Mouse (Mus musculus): ENCODE data around the gene Fndc1.

DNA sequence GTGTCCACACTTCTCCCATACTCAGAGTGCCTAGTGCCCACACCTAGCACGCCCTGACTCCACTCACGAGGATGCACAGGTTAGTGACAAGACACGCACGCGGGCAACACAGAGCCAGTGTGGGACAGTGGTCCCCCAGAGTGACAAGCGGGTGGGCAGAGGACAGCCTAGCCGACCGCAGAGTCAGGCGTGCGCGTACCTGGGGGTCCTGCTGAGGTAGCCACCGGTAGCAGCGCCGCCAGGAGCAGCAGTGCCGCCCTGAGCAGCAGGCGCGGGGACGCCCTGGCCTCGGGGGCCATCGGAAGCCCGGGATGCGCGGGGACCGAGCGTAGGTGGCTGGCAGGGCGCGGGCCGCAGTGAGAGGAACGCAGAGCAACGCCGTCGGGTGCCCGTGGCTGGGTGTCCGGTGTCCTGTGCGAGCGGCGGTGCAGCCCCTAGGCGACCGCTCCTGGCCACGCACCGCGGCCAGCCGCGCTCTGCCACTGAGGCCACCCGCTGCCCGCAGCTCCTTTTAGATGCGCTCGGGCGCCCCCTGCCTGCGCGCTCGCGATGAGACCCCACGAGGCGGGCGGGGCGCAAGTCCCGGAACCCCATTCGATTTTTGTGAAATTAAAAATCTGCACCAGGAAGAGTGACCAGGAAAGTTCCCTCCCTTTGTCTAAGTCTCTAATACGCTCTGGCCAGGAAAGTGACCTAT, at the start of gene Fndc1:
- TF ChIP-seq CTCF (IDR thresholded peaks at IDR 0.05; ENCODE audit: low read depth, low read length) (peak; percentile 47), POLR2A (IDR thresholded peaks at IDR 0.05; ENCODE audit: extremely low read depth, insufficient read depth, low read length) (no peak)

All from liver, adult 2 months (tissue).